Mouse (Mus musculus): Measurements from ENCODE around the gene Smg9.

- TF ChIP-seq POLR2A (IDR thresholded peaks at IDR 0.05; ENCODE audit: borderline replicate concordance, extremely low read depth, insufficient read depth, insufficient read length, poor library complexity, severe bottlenecking) (no peak), CTCF (IDR thresholded peaks at IDR 0.05; ENCODE audit: borderline replicate concordance, extremely low read depth, insufficient read depth, insufficient read length) (no peak)
Measured at GRCm38 (mm10) chr7:24366716-24367632, 32.4 kb upstream of the Smg9 start.
